Mouse (Mus musculus) ES-Bruce4 (cell line): ENCODE data around the gene Ilkap.

Experiments used
- CTCF ChIP-seq: IDR thresholded peaks from one replicate; pipeline ENCODE4 v1.8.1; 2011; ENCODE audit warnings: low read depth, low read length
- EP300 ChIP-seq: IDR thresholded peaks from 2 replicates; pipeline ENCODE4 v1.6.1; 2011; ENCODE audit warnings: low read depth, low read length; ENCODE audit not compliant: insufficient read depth
- POLR2A ChIP-seq: IDR thresholded peaks from one replicate; pipeline ENCODE4 v1.8.1; 2011; ENCODE audit warnings: low read length; ENCODE audit not compliant: insufficient read depth

DNA sequence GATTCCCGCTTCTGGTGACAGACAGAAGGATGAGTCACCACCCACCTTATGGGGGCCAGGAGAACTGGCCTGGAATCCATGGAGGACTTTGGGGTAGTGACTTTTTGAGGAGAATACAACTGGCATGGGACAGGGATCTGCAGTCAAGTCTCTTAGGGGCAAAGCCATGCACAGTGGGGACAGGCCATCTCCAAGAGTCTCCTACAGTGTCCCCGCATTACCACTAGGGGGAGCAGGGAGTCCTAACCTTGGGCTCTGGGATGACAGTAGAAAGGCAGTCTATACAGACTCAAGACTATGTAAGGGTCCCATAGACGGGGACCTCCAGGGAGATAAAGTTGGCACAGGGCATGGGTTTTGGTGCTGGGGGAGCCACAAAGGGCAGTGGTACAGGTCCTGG is 51.7 kb downstream of the Ilkap start:
- TF ChIP-seq POLR2A, result no peak
- TF ChIP-seq CTCF, result peak; percentile 88
- TF ChIP-seq EP300, result no peak
